Mouse (Mus musculus): Measurements from ENCODE around the gene Mxd3. TPM values are rescaled to one million over a fixed set of nuclear protein-coding genes. Genes with fewer than 3 reads are reported as not detected.

The Mxd3 gene
- polyA plus RNA-seq (2021; fragmentation: Nextera tagmentation) = 0.82 and 1.2 TPM in 2 replicates
- long read RNA-seq, experiment 1, partial matches to known transcripts = 0 of 2 reads
- long read RNA-seq, experiment 1, other reads (novel, unspliced or antisense) = 0 of 2 reads
- long read RNA-seq, experiment 2 = 0 reads

DNA sequence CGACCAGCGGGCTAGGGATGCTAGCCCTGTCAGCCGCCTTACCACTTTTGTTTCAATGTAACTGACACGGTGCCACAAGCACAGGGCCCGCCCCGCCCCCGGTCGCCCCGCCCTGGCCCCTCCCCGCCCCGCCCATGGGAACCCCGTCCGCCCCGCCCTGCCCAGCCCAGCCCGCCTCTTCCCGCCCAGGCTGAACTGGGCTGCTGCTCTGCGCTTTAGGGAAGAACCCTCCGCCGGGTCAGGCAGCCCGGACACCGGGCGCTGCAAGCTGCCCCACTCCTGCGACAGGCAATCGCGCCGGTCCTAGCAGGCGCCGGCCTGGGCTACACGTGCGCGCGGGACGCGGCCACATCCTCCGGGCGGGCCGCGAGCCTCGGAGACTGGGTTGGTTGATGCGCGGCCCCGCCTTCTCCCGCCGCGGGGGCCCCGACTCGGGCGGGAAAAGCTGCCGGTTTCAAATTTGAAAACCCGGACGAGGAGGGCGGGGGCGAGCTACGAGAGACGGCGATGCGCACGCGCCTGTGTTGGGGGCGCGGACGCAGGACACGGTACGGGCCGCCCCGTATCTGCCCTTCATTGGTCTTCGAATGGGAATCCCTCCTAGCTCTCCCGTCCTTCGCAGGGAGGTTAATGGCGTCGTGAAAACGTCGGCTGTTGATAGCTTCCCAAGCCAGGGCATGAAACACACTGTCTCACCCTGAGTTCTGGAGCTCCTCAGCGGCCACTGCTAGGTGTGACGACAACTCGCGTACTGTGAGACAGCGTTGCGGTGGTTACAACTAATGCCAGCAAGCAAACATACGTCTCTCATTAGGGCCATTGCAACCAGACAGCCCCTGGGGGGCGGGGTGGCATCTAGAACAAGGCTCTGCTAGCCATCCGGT lies at the start of gene Mxd3:
TSS of gene Mxd3 (minus strand) at position 141 of the 884 bp plus-strand sequence.

DNA sequence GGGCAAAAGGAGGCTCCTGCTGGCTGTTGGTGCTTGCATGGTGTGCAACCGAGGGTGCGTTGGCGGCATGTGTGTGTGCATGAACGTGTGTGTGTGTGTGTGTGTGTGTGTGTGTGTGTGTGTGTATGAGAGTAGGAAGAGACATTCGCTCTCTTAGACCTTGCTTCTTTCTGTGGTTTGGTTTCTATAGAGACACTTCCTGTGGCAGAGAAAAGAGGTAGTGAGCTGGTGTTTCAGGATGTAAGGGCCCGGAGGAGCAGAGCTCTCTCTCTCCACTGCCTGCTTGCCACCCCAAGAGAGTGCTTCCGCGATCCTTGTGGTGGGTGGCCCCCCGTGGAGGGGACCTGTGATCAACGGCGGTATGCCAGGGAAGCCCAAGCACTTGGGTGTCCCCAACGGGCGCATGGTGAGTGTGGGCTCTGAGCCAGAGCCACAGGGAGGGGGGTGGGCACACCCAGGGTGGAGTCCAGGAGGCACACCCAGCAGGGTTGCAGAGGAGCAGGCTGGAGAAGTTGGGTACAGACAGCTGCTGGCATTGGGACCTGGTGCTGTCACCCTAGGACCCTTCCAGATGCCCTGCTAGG lies 40.0 kb upstream of the Mxd3 start, which contains the start of gene Rgs14:
TSS of gene Rgs14 (plus strand) at position 202 of the 584 bp plus-strand sequence.

DNA sequence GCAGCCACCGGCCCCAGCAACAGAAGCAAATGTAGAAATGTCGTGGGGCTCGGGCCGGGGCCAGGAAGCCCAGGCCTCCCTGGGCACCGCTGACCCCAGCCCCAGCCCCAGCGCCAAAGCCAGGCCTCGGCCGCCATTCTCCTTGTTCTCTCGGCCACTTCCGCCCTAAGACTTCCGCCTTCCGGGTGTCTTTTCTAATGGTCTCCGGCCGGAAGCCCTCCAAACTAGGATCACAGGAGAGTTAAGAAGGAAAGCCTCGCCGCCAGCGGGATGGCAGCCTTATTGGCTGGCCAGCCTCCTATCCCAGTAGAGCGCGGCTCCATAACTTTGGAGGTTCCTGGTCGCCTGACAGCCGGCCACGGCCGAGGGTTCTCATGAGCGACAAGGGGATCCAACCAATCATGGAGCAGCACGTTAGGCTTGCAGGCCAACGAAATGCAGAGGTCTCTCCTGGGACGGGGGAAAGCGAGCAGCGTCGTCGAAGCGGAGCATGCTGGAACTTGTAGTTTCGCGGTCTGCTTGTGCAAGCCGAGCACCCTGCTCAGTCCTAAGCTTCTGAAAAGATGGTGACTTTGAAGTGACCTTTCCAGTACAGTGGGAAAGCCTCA lies 32.9 kb upstream of the Mxd3 start, which contains the start of gene Lman2:
TSS of gene Lman2 (minus strand) at position 331 of the 608 bp plus-strand sequence.

DNA sequence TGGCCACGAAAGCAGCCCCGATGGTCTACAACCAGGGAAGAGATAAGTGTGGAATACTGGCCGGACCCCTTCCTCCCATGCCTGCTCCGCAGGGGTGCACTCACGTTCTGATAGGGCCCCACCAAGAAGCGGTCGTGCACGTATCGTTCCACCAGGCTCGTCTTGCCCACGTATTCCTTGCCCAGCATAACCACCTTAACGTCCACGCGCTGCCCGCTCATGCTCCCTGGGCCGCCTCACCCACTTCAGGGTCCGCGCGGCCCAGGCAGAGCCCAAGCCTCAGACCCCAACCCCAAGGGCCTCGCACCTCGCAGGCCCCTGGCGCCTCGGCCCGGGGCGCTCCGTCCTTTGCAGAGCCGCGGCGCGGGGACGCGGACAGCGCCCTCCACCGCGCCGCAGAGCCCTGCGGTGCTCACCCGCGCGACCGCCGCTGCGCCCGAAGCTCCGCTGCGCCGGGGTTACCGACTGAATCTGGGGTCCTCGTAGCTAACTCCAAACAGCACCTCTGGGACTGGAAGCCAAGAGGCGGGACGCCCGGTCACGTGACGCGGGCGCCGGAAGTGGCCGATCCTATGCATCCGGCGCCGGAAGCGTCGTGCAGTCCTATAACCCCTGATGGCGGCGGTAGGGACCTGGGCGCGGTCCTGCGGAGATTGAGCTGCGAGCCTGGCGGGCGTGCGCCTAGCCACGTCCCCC lies 8.0 kb downstream of the Mxd3 start, which contains the start of gene Rab24:
TSS of gene Rab24 (minus strand) at position 513 of the 696 bp plus-strand sequence.

DNA sequence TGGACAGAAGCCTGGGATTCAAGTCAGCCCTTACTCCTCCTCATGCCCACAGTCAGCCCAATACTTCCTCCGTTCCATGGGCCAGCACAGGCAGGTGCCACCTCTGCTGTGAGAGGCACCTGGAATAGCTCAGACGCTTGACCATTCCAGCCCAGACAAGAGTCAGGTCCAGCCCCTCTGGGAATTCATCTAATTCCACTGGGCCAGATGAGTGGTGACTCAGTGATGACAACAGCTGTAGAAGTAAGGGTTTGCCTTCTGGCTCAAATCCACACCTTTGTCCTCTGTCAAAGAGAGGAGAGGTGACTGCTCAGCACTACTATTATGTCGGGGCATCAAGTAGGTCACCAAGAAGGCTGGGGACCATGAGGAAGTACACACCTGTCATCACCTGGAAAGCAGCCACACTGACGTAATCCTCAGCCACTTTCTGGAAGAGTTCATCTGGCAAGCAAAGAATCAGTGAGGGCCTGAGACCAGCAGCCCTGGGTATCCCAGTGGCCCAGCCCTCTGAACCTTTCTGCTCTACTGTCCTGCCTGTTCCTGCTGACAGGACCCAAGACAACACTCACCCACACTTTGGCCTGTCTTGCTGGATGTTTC lies 9.6 kb downstream of the Mxd3 start, which contains the start of gene Prelid1:
TSS of gene Prelid1 (plus strand) at position 570 of the 603 bp plus-strand sequence.

Other genes starting within 250 kb of the Mxd3 start
- gene Uimc1, start 229.5 kb downstream of the Mxd3 start, polyA plus RNA-seq (2021; fragmentation: Nextera tagmentation) = 7.3 and 9.1 TPM in 2 replicates
- gene Zfp346, start 224.5 kb downstream of the Mxd3 start, polyA plus RNA-seq (2021; fragmentation: Nextera tagmentation) = 8.9 TPM in 2 replicates
- gene Gm17617, start 196.3 kb downstream of the Mxd3 start, polyA plus RNA-seq (2021; fragmentation: Nextera tagmentation) = not detected in 2 replicates
- gene Fgfr4, start 177.2 kb downstream of the Mxd3 start, polyA plus RNA-seq (2021; fragmentation: Nextera tagmentation) = 0.18 TPM in 1 of 2 replicates, not detected in the other
- 23.9 and 24.2 TPM in 2 replicates for gene Nsd1, start 120.0 kb downstream of the Mxd3 start, polyA plus RNA-seq (2021; fragmentation: Nextera tagmentation)
- 186 and 202 TPM in 2 replicates for gene Prelid1, start 9.3 kb downstream of the Mxd3 start, polyA plus RNA-seq (2021; fragmentation: Nextera tagmentation)
- gene Rab24, start 7.9 kb downstream of the Mxd3 start, polyA plus RNA-seq (2021; fragmentation: Nextera tagmentation) = 98.9 and 112 TPM in 2 replicates
- gene Lman2, start 33.0 kb upstream of the Mxd3 start, polyA plus RNA-seq (2021; fragmentation: Nextera tagmentation) = 34.0 and 39.1 TPM in 2 replicates
- 82.4 and 84.1 TPM in 2 replicates for gene Rgs14, start 39.9 kb upstream of the Mxd3 start, polyA plus RNA-seq (2021; fragmentation: Nextera tagmentation)
- not detected in 2 replicates for gene Slc34a1, start 68.4 kb upstream of the Mxd3 start, polyA plus RNA-seq (2021; fragmentation: Nextera tagmentation)
- 0.60 and 0.63 TPM in 2 replicates for gene Pfn3, start 85.4 kb upstream of the Mxd3 start, polyA plus RNA-seq (2021; fragmentation: Nextera tagmentation)
- 0.06 and 0.24 TPM in 2 replicates for gene F12, start 97.0 kb upstream of the Mxd3 start, polyA plus RNA-seq (2021; fragmentation: Nextera tagmentation)
- 4.7 and 5.0 TPM in 2 replicates for gene Grk6, start 115.2 kb upstream of the Mxd3 start, polyA plus RNA-seq (2021; fragmentation: Nextera tagmentation)
- gene Prr7, start 134.4 kb upstream of the Mxd3 start, polyA plus RNA-seq (2021; fragmentation: Nextera tagmentation) = 10.1 and 19.9 TPM in 2 replicates
- 77.0 and 77.4 TPM in 2 replicates for gene Dbn1, start 158.3 kb upstream of the Mxd3 start, polyA plus RNA-seq (2021; fragmentation: Nextera tagmentation)
- 72.8 and 76.0 TPM in 2 replicates for gene Pdlim7, start 183.9 kb upstream of the Mxd3 start, polyA plus RNA-seq (2021; fragmentation: Nextera tagmentation)
- gene Dok3, start 199.5 kb upstream of the Mxd3 start, polyA plus RNA-seq (2021; fragmentation: Nextera tagmentation) = 0.36 and 0.55 TPM in 2 replicates
- 38.0 and 38.6 TPM in 2 replicates for gene Ddx41, start 206.8 kb upstream of the Mxd3 start, polyA plus RNA-seq (2021; fragmentation: Nextera tagmentation)
- gene Fam193b, start 241.3 kb upstream of the Mxd3 start, polyA plus RNA-seq (2021; fragmentation: Nextera tagmentation) = 2.9 and 3.3 TPM in 2 replicates
- 33.6 and 40.8 TPM in 2 replicates for gene Tmed9, start 243.9 kb upstream of the Mxd3 start, polyA plus RNA-seq (2021; fragmentation: Nextera tagmentation)

All from layer of hippocampus, adult 6 months (tissue).